ENCODE assay signal across 29 mouse cellular contexts in genomic region chr11:115341246-115341645, GRCm38 (mm10). TPM values are rescaled to one million over a fixed set of nuclear protein-coding genes. Genes with fewer than 3 reads are reported as not detected.
"Had no signal": no experiment of that assay in that cellular context is flagged by ENCODE, and none has a peak within 500 bp of the region (broad histone marks: within the 10 kb centered on the region; RNA-seq: fewer than 3 reads in every experiment).

No protein-coding gene starts in this region.

- H3K4me2 ChIP-seq: embryonic facial prominence, embryonic 12.5 days; embryonic facial prominence, embryonic 13.5 days; embryonic facial prominence, embryonic 15.5 days; forebrain, embryonic 12.5 days; forebrain, embryonic 13.5 days; heart, embryonic 11.5 days had no signal

- H3K9ac ChIP-seq: embryonic facial prominence, embryonic 12.5 days; embryonic facial prominence, embryonic 13.5 days; embryonic facial prominence, embryonic 15.5 days; forebrain, embryonic 12.5 days; forebrain, embryonic 13.5 days; forebrain, postnatal 0 days had no signal

- H3K4me1 ChIP-seq: forebrain, embryonic 12.5 days; forebrain, embryonic 13.5 days had no signal

- H3K9me3 ChIP-seq: embryonic facial prominence, embryonic 10.5 days; embryonic facial prominence, embryonic 12.5 days; embryonic facial prominence, embryonic 13.5 days; embryonic facial prominence, embryonic 15.5 days; forebrain, embryonic 10.5 days; forebrain, embryonic 12.5 days; forebrain, embryonic 13.5 days; heart, embryonic 10.5 days had no signal

- ATAC-seq: forebrain, embryonic 13.5 days; forebrain, embryonic 14.5 days; forebrain, embryonic 16.5 days; forebrain, postnatal 0 days had no signal

- H3K27ac ChIP-seq: embryonic facial prominence, embryonic 10.5 days; embryonic facial prominence, embryonic 12.5 days; embryonic facial prominence, embryonic 13.5 days; embryonic facial prominence, embryonic 15.5 days; forebrain, embryonic 10.5 days; forebrain, embryonic 12.5 days; forebrain, embryonic 13.5 days; gastrocnemius, adult 2 months; heart, adult 2 months; heart, embryonic 10.5 days had no signal

- H3K36me3 ChIP-seq: embryonic facial prominence, embryonic 10.5 days; embryonic facial prominence, embryonic 12.5 days; embryonic facial prominence, embryonic 13.5 days; embryonic facial prominence, embryonic 15.5 days; forebrain, embryonic 10.5 days; forebrain, embryonic 12.5 days; heart, embryonic 10.5 days had no signal

- H3K4me3 ChIP-seq: embryonic facial prominence, embryonic 10.5 days; embryonic facial prominence, embryonic 12.5 days; embryonic facial prominence, embryonic 13.5 days; embryonic facial prominence, embryonic 15.5 days; erythroblast, embryonic 14.5 days; forebrain, embryonic 10.5 days; forebrain, embryonic 12.5 days; forebrain, embryonic 13.5 days; gastrocnemius, adult 2 months; heart, adult 2 months; heart, embryonic 10.5 days had no signal

- DNase-seq: cerebellum, adult 9-10 months; cerebellum, adult 9-11 months; cerebellum, postnatal 36 days; embryo, embryonic 11 days; forebrain, postnatal 0 days; gastrocnemius, adult 2 months; gastrocnemius, postnatal 10 days; gastrocnemius, postnatal 14 days; gastrocnemius, postnatal 25 days; gastrocnemius, postnatal 36 days; heart, adult 18-20 months; heart, adult 2 months had no signal

RNA-seq across cellular contexts. Expression of gene Otop3, which starts 6.7 kb away (rescaled TPM):
- polyA plus RNA-seq: cortical plate, adult 2 months; embryonic facial prominence, embryonic 10.5 days; embryonic facial prominence, embryonic 11.5 days; embryonic facial prominence, embryonic 12.5 days; embryonic facial prominence, embryonic 13.5 days; erythroblast, embryonic 14.5 days; forebrain, embryonic 10.5 days; forebrain, embryonic 11.5 days; forebrain, embryonic 12.5 days; forebrain, embryonic 13.5 days; gonadal fat pad, adult 2 months; heart, adult 2 months; heart, embryonic 11.5 days had no signal

RNA-seq across cellular contexts. Expression of gene Ush1g, which starts 19.4 kb away (rescaled TPM):
- polyA plus RNA-seq: embryonic facial prominence, embryonic 11.5 days; embryonic facial prominence, embryonic 13.5 days; embryonic facial prominence, embryonic 14.5 days; erythroblast, embryonic 14.5 days; forebrain, embryonic 10.5 days; forebrain, embryonic 11.5 days; forebrain, embryonic 12.5 days; forebrain, embryonic 13.5 days; forebrain, embryonic 14.5 days; gonadal fat pad, adult 2 months had no signal

RNA-seq across cellular contexts. Expression of gene Hid1, which starts 26.3 kb away (rescaled TPM):
- polyA plus RNA-seq: erythroblast, embryonic 14.5 days had no signal

RNA-seq across cellular contexts. Expression of gene Otop2, which starts 34.3 kb away (rescaled TPM):
- polyA plus RNA-seq: embryonic facial prominence, embryonic 10.5 days; embryonic facial prominence, embryonic 11.5 days; embryonic facial prominence, embryonic 14.5 days; erythroblast, embryonic 14.5 days; forebrain, embryonic 11.5 days; forebrain, embryonic 12.5 days; forebrain, embryonic 13.5 days; forebrain, embryonic 14.5 days; gonadal fat pad, adult 2 months; heart, adult 2 months; heart, embryonic 10.5 days; heart, embryonic 11.5 days had no signal
